13 mouse cellular contexts compared by ENCODE assay signal in genomic region chr2:91609370-91609769, GRCm38 (mm10). TPM values are rescaled to one million over a fixed set of nuclear protein-coding genes. Genes with fewer than 3 reads are reported as not detected.
DNase-seq lines count a peak whose midpoint lies in the region; ATAC-seq and TF ChIP-seq lines count a peak whose summit lies in the region.
"Not testable (repeated sequence)": the region's sequence is repeated elsewhere in the genome, so short reads cannot be mapped to it uniquely, and the experiment has no call there.
"Had no signal": no experiment of that assay in that cellular context is flagged by ENCODE, and none has a peak within 500 bp of the region (broad histone marks: within the 10 kb centered on the region; RNA-seq: fewer than 3 reads in every experiment).

No protein-coding gene starts in this region.

- H3K36me3 ChIP-seq in heart, adult 2 months (ENCODE audit: control insufficient read depth, insufficient read depth, low read length); splenic B cell, adult 2 months (ENCODE audit: control insufficient read depth, insufficient read depth, low read length, poor library complexity, severe bottlenecking): not testable (repeated sequence)
- H3K36me3 ChIP-seq in kidney, postnatal 0 days (ENCODE audit: insufficient read depth, low read length) = peaks cover 32% of the 10 kb centered on the region
- peaks cover 30% of the 10 kb centered on the region for H3K36me3 ChIP-seq in liver, postnatal 0 days (replicated peaks; ENCODE audit: insufficient read depth, low read length)

- not testable (repeated sequence) for H3K4me3 ChIP-seq in heart, adult 2 months; kidney, postnatal 0 days (replicated peaks; ENCODE audit: low read depth, low read length); liver, postnatal 0 days (ENCODE audit: low read depth, low read length)

- not testable (repeated sequence) for ATAC-seq in kidney, postnatal 0 days (replicated peaks; ENCODE audit: low FRiP score, low read depth); liver, postnatal 0 days

- peak; percentile 34 for TF ChIP-seq CTCF in heart, adult 2 months (IDR thresholded peaks at IDR 0.05)
- 0 out of 2 replicates have a peak, but pooled peaks have one; percentile 5 for TF ChIP-seq CTCF in kidney, postnatal 0 days (IDR thresholded peaks at IDR 0.05; ENCODE audit: low read depth)
- TF ChIP-seq CTCF in liver, postnatal 0 days (IDR thresholded peaks at IDR 0.05; ENCODE audit: low read depth) = peak; percentile 19; the same call in 1 of the 2 replicates

- not testable (repeated sequence) for H3K9ac ChIP-seq in heart, adult 2 months (ENCODE audit: low read depth, low read length); kidney, postnatal 0 days (ENCODE audit: low read depth, low read length); liver, postnatal 0 days (replicated peaks)

- H3K4me2 ChIP-seq in kidney, postnatal 0 days (ENCODE audit: low read length); liver, postnatal 0 days (ENCODE audit: low read depth, low read length): not testable (repeated sequence)

- TF ChIP-seq EP300 in heart, adult 2 months (IDR thresholded peaks at IDR 0.05; ENCODE audit: insufficient read depth, low read depth, low read length); liver, postnatal 0 days (IDR thresholded peaks at IDR 0.05; ENCODE audit: low read depth): not testable (repeated sequence)

- peak; percentile 17 for DNase-seq in 416B (ENCODE audit: low read depth)
- DNase-seq in ES-CJ7 (ENCODE audit: low read depth, low spot score) = peak; percentile 17
- peak; percentile 10 for DNase-seq in MEL-GATA-1-ER (ENCODE audit: extremely low read depth, low read depth)
- DNase-seq in R1 (ENCODE audit: low read depth, low spot score) = peak; percentile 42
- not testable (repeated sequence) for DNase-seq in heart, adult 2 months; kidney, postnatal 0 days (ENCODE audit: low spot score); liver, postnatal 0 days
- DNase-seq in splenic B cell, adult 2 months (ENCODE audit: low read depth, low spot score) = peak; percentile 9

- not testable (repeated sequence) for TF ChIP-seq POLR2A in heart, adult 2 months (IDR thresholded peaks at IDR 0.05; ENCODE audit: insufficient read depth, low read depth, low read length)

- not testable (repeated sequence) for H3K27me3 ChIP-seq in heart, adult 2 months (ENCODE audit: control insufficient read depth, insufficient read depth, low read length); kidney, postnatal 0 days (ENCODE audit: insufficient read depth, low read length); liver, postnatal 0 days (ENCODE audit: insufficient read depth, low read length); splenic B cell, adult 2 months (ENCODE audit: control insufficient read depth, insufficient read depth, low read length, poor library complexity, severe bottlenecking)

- intact Hi-C loops in heart, adult 2 months (cut with DNase I) = loop anchor here (5.0 to 10.0 kb wide), 2 partner anchors 37 to 315 kb away; partner anchors contain the start of gene Chrm4

- H3K79me2 ChIP-seq in heart, adult 2 months (replicated peaks; ENCODE audit: control insufficient read depth, insufficient read depth, low read length) = not testable (repeated sequence)

- not testable (repeated sequence) for H3K4me1 ChIP-seq in heart, adult 2 months (ENCODE audit: control insufficient read depth, insufficient read depth, low read length); kidney, postnatal 0 days (replicated peaks; ENCODE audit: insufficient read depth, low read length); liver, postnatal 0 days (ENCODE audit: insufficient read depth)

- not testable (repeated sequence) for H3K27ac ChIP-seq in heart, adult 2 months; kidney, postnatal 0 days; liver, postnatal 0 days (ENCODE audit: low read depth)

- not testable (repeated sequence) for H3K9me3 ChIP-seq in kidney, postnatal 0 days (replicated peaks; ENCODE audit: low read length); liver, postnatal 0 days (ENCODE audit: low read length)

RNA-seq across cellular contexts. Expression of gene F2, which starts 26.8 kb away (rescaled TPM):
- not detected for total RNA-seq in heart, adult 2 months (2021)
- 0.53 TPM in 1 of 2 replicates, not detected in the other for polyA plus RNA-seq in heart, adult 2 months (2012; rRNA removed)
- polyA plus RNA-seq in kidney, postnatal 0 days (2015; fragmentation: Nextera tagmentation; extraction: Ambion mirVana) = 0.05 and 0.40 TPM in 2 replicates
- polyA plus RNA-seq in liver, postnatal 0 days (2015; fragmentation: Nextera tagmentation; extraction: Ambion mirVana) = 1,300 and 1,356 TPM in 2 replicates
- total RNA-seq: heart, postnatal 36 days had no signal
- polyA plus RNA-seq: embryonic facial prominence, embryonic 11.5 days; forebrain, embryonic 10.5 days; forebrain, embryonic 16.5 days; hindbrain, embryonic 13.5 days had no signal

RNA-seq across cellular contexts. Expression of gene Zfp408, which starts 40.2 kb away (rescaled TPM):
- total RNA-seq in heart, adult 2 months (2021) = 1 to 10 TPM; 4.0 to 4.2 TPM
- polyA plus RNA-seq in heart, adult 2 months (2012; rRNA removed) = 5.3 and 6.2 TPM in 2 replicates
- polyA plus RNA-seq in kidney, postnatal 0 days (2015; fragmentation: Nextera tagmentation; extraction: Ambion mirVana) = 4.6 and 5.3 TPM in 2 replicates
- polyA plus RNA-seq in liver, postnatal 0 days (2015; fragmentation: Nextera tagmentation; extraction: Ambion mirVana) = 1.8 and 2.1 TPM in 2 replicates

RNA-seq across cellular contexts. Expression of gene Arhgap1, which starts 40.3 kb away (rescaled TPM):
- 10 to 100 TPM; 18.6 to 20.7 TPM for total RNA-seq in heart, adult 2 months (2021)
- 39.0 and 39.7 TPM in 2 replicates for polyA plus RNA-seq in heart, adult 2 months (2012; rRNA removed)
- 111 and 114 TPM in 2 replicates for polyA plus RNA-seq in kidney, postnatal 0 days (2015; fragmentation: Nextera tagmentation; extraction: Ambion mirVana)
- polyA plus RNA-seq in liver, postnatal 0 days (2015; fragmentation: Nextera tagmentation; extraction: Ambion mirVana) = 27.3 and 28.1 TPM in 2 replicates

Comparison
In these comparisons a context has a peak if more than half of its experiments do, and no peak if none do; other contexts are left out.
1. RNA of gene F2, which starts 26.8 kb away (polyA plus RNA-seq): 1,300 to 1,356 TPM in liver, postnatal 0 days; 0.05 to 0.40 TPM in kidney, postnatal 0 days and 0.53 TPM in heart, adult 2 months; every median in the first group is over 100 times any median in the second.
2. Peak in every context shown above with its lines, with median percentiles within 50 percentile points of each other: CTCF ChIP-seq.